Comparison of ENCODE assay signal across 8 mouse cellular contexts in the genomic region with DNA sequence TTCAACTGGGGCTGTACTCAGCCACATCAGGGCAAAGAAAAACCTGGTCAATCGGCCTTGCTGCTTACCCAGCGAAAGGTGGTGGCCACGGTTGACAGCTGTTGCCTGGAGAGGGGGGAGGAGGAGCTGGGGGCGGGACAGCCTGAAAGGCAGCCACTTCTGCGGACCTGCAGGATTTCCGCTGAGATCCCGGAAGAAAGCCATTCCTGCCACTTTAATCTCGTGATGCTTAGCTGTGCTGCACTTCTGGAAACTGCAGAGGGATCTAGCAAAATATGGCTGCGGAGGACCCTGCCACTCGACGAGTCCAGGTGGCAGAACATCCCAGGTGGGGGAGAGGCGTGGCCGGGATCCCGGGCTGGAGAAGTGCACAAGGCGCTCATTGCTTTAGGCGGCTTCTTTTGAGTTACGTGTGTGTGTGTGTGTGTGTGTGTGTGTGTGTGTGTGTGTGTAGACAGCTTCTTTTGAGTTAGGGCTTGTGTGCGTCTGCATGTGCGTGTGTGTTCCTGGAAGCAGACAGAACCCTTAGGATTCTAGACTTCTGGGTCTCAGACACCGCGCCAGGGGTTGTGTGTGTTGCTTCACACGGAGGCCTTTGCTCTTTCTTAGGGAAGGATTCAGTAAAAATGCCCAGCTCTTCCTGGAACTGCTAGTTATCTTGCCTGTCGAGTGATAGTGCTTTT. TPM values are rescaled to one million over a fixed set of nuclear protein-coding genes. Genes with fewer than 3 reads are reported as not detected.
DNase-seq lines count a peak whose midpoint lies in the region; ATAC-seq lines count a peak whose summit lies in the region.

No protein-coding gene starts in this region.

- peak; percentile 98 for ATAC-seq in activated CD4-positive, CD25-positive, alpha-beta regulatory T cell, adult 4 months
- ATAC-seq in megakaryocyte-erythroid progenitor cell, adult 5-6 weeks (replicated peaks; ENCODE audit: low FRiP score, low TSS enrichment, poor library complexity, severe bottlenecking), result peak; percentile 65

- DNase-seq in embryo, embryonic 10 days (ENCODE audit: low spot score), result peak; percentile 68
- DNase-seq in gastrocnemius, postnatal 10 days, result peak; percentile 57
- peak; percentile 86 for DNase-seq in induced T-regulatory cell, adult 2 months (ENCODE audit: low read depth)
- peak; percentile 45 to 65 for DNase-seq in left cerebral cortex, postnatal 14 days (ENCODE audit: low spot score in 2 of 2)
- peak; percentile 42 for DNase-seq in right cerebral cortex, postnatal 14 days
- DNase-seq in urinary bladder, postnatal 25 days (ENCODE audit: low spot score), result peak; percentile 46

- intact Hi-C loops in left cerebral cortex, postnatal 14 days (cut with DNase I), result no loop called here

RNA-seq across cellular contexts. Expression of gene Cops2, which starts 7.3 kb away (rescaled TPM):
- polyA plus RNA-seq in activated CD4-positive, CD25-positive, alpha-beta regulatory T cell, adult 4 months (2017; shearing (Covaris generic)), result 10 to 100 TPM; 93.4 to 95.7 TPM
- 100 to 1,000 TPM in 1 of 2 experiments, 10 to 100 TPM in 1; 97.8 to 109 TPM for total RNA-seq in gastrocnemius, postnatal 10 days (2021)
- 10 to 100 TPM; 90.5 to 91.6 TPM for total RNA-seq in left cerebral cortex, postnatal 14 days (2021)
- total RNA-seq in megakaryocyte-erythroid progenitor cell, adult 5-6 weeks (2014; fragmentation: Nextera tagmentation), result 82.2 and 102 TPM in 2 replicates
- total RNA-seq in megakaryocyte-erythroid progenitor cell, adult 5-6 weeks (2017), result 156 and 313 TPM in 2 replicates

RNA-seq across cellular contexts. Expression of gene Galk2, which starts 7.3 kb away (rescaled TPM):
- polyA plus RNA-seq in activated CD4-positive, CD25-positive, alpha-beta regulatory T cell, adult 4 months (2017; shearing (Covaris generic)), result 10 to 100 TPM; 73.0 to 74.2 TPM
- 10 to 100 TPM; 11.0 to 11.5 TPM for total RNA-seq in gastrocnemius, postnatal 10 days (2021)
- 10 to 100 TPM; 24.7 to 26.4 TPM for total RNA-seq in left cerebral cortex, postnatal 14 days (2021)
- total RNA-seq in megakaryocyte-erythroid progenitor cell, adult 5-6 weeks (2014; fragmentation: Nextera tagmentation), result 3.3 and 12.4 TPM in 2 replicates
- total RNA-seq in megakaryocyte-erythroid progenitor cell, adult 5-6 weeks (2017), result 9.4 and 10.3 TPM in 2 replicates

Comparison
In these comparisons a context has a peak if more than half of its experiments do, and no peak if none do; other contexts are left out.
1. Peak in every context shown above with its lines: DNase-seq and ATAC-seq.